Mouse (Mus musculus): ENCODE results near the gene Bag3. TPM values are rescaled to one million over a fixed set of nuclear protein-coding genes. Genes with fewer than 3 reads are reported as not detected.

Bag3 gene
- total and polyA plus RNA-seq, 3 experiments, result 148 to 296 (median 259) TPM

DNA sequence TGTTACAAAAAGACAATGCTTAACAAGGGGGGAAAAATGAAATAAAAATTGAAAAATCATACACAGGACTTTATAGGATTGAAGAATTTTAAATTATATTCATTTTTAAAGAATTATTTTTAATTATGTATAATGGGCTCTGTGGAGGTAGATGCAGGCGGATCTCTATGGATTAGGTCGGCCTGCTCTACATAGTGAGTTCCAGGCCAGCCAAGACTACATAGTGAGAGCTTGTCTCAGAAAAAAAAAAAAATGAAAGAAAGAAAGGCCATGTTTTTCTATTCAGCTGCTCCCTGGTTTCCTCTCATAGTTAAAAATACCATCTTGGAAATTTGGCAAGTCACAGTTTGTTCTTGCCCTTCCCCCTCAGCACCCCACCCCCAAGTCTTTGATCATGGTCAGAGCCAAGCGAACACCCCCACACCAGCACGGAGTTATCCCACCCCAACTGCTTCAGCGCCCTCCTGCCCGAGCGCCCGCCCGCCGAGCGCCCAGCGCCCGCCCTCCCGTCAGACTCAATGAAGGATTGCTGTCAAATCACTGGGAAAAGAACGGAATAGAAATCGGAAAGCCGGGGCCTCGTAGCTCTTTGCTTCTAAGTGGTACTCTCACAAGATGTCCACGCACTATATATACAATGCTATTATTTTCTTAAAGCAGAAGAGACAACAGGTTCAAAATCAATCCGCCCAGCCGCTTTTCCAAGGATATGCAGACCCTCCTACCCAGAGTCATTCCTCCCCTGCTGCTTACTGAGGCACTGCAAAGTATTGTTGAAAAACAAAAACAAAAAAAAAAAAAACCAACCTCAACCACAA lies 68.9 kb downstream of the Bag3 start:
- Histone ChIP-seq H3K4me1 (ENCODE audit: control insufficient read depth, insufficient read depth, low read length) (peaks cover 7% of the 10 kb centered on the region; the same call in 1 of the 2 replicates), H3K9ac (ENCODE audit: low read depth, low read length) (peak overlapping the region; percentile 15; the same call in 1 of the 2 replicates), H3K27me3 (ENCODE audit: control insufficient read depth, insufficient read depth, low read length) (no peaks in the 10 kb centered on the region), H3K79me2 (replicated peaks; ENCODE audit: control insufficient read depth, insufficient read depth, low read length) (no peaks in the 10 kb centered on the region), H3K4me3 (peak overlapping the region; percentile 6; the same call in 1 of the 2 replicates), H3K36me3 (ENCODE audit: control insufficient read depth, insufficient read depth, low read length) (peaks cover 2% of the 10 kb centered on the region; the same call in 1 of the 2 replicates), H3K27ac (peak overlapping the region; percentile 67)
- WGBS, result 27% methylated on average over 21 of the region's 21 CpGs
- peak; percentile 59 to 61 for DNase-seq
- TF ChIP-seq CTCF (IDR thresholded peaks at IDR 0.05), result no peak
- TF ChIP-seq EP300 (IDR thresholded peaks at IDR 0.05; ENCODE audit: insufficient read depth, low read depth, low read length), result 0 out of 2 replicates have a peak, but pooled peaks have one; percentile 22
- intact Hi-C loops (cut with DNase I), result no loop called here

DNA sequence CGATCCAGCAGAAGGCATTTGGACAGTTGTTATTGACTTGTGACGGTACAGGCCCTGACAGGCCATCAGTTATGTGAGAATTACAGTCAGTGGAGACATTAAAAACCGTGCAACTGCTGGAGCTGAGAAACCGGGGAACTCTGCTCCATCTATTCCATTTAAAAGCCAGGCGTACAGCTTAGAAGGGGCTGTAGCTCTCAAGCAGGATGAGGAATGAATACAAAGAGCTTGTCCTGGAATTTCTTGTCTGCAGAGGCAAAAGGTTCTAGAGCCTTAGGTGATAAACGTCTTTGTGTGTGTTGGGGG lies 69.5 kb downstream of the Bag3 start:
- Histone ChIP-seq H3K27ac (peak overlapping the region; percentile 67), H3K4me3 (no peak overlapping the region; the same call in 1 of the 2 replicates), H3K36me3 (ENCODE audit: control insufficient read depth, insufficient read depth, low read length) (peaks cover 2% of the 10 kb centered on the region; the same call in 1 of the 2 replicates), H3K9ac (ENCODE audit: low read depth, low read length) (no peak overlapping the region), H3K27me3 (ENCODE audit: control insufficient read depth, insufficient read depth, low read length) (no peaks in the 10 kb centered on the region), H3K4me1 (ENCODE audit: control insufficient read depth, insufficient read depth, low read length) (peaks cover 7% of the 10 kb centered on the region; the same call in 1 of the 2 replicates), H3K79me2 (replicated peaks; ENCODE audit: control insufficient read depth, insufficient read depth, low read length) (no peaks in the 10 kb centered on the region)
- TF ChIP-seq POLR2A (IDR thresholded peaks at IDR 0.05; ENCODE audit: insufficient read depth, low read depth, low read length), result no peak
- TF ChIP-seq EP300 (IDR thresholded peaks at IDR 0.05; ENCODE audit: insufficient read depth, low read depth, low read length), result no peak
- no peak for TF ChIP-seq CTCF (IDR thresholded peaks at IDR 0.05)
- intact Hi-C loops (cut with DNase I), result no loop called here
- WGBS, result 51% methylated on average over 6 of the region's 6 CpGs
- no peak for DNase-seq

DNA sequence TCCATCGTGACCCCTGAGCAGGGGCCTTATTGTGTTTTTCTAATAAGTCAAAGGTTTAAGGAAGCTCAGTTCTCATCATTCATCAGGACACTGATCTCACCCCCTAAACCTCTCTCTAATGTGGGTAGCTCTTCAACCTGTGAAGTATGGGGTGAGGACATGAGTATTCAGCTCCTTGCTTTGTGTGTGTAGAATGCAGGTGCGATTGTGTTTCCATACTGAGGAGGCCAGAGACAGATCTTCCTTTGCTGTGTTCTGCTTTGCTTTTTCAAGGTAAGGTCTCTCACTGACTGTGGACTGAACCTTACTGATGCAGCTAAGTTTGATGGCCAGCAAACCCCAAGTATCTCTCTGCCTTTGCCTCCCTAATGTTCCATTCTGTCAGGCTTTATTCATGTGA lies 72.9 kb downstream of the Bag3 start:
- DNase-seq, result no peak
- TF ChIP-seq EP300 (IDR thresholded peaks at IDR 0.05; ENCODE audit: insufficient read depth, low read depth, low read length) (no peak), POLR2A (IDR thresholded peaks at IDR 0.05; ENCODE audit: insufficient read depth, low read depth, low read length) (no peak), CTCF (IDR thresholded peaks at IDR 0.05) (no peak)
- H3K36me3 ChIP-seq (ENCODE audit: control insufficient read depth, insufficient read depth, low read length), result peaks cover 2% of the 10 kb centered on the region; the same call in 1 of the 2 replicates
- no peak overlapping the region for H3K9ac ChIP-seq (ENCODE audit: low read depth, low read length)
- H3K79me2 ChIP-seq (replicated peaks; ENCODE audit: control insufficient read depth, insufficient read depth, low read length), result no peaks in the 10 kb centered on the region
- peaks cover 6% of the 10 kb centered on the region; the same call in 1 of the 2 replicates for H3K4me1 ChIP-seq (ENCODE audit: control insufficient read depth, insufficient read depth, low read length)
- intact Hi-C loops (cut with DNase I), result no loop called here
- H3K27ac ChIP-seq, result no peak overlapping the region
- no peaks in the 10 kb centered on the region for H3K27me3 ChIP-seq (ENCODE audit: control insufficient read depth, insufficient read depth, low read length)
- WGBS, result 96% methylated on average over 2 of the region's 2 CpGs
- no peak overlapping the region for H3K4me3 ChIP-seq

Small RNAs within 50 kb of the gene (microRNA-seq; reads per million reads assigned to microRNA genes)
- gene Gm24365, result 0 reads per million in 2 experiments

Other genes starting within 250 kb of the Bag3 start
- 1 to 10 TPM; 6.2 to 6.5 TPM for gene BC017158, start 225.4 kb upstream of the Bag3 start, total RNA-seq (2021)
- 12.1 and 12.7 TPM in 2 replicates for gene BC017158, start 225.4 kb upstream of the Bag3 start, polyA plus RNA-seq (2012; rRNA removed)
- gene Rgs10, start 104.9 kb upstream of the Bag3 start, total RNA-seq (2021), result 10 to 100 TPM in 1 of 2 experiments, 1 to 10 TPM in 1; 9.8 to 14.3 TPM
- gene Rgs10, start 104.9 kb upstream of the Bag3 start, polyA plus RNA-seq (2012; rRNA removed), result 4.8 and 5.0 TPM in 2 replicates
- 10 to 100 TPM; 42.8 to 43.4 TPM for gene Tial1, start 61.9 kb upstream of the Bag3 start, total RNA-seq (2021)
- gene Tial1, start 61.9 kb upstream of the Bag3 start, polyA plus RNA-seq (2012; rRNA removed), result 18.4 and 32.9 TPM in 2 replicates
- 1 to 10 TPM; 4.1 to 4.5 TPM for gene Inpp5f, start 87.7 kb downstream of the Bag3 start, total RNA-seq (2021)
- gene Inpp5f, start 87.7 kb downstream of the Bag3 start, polyA plus RNA-seq (2012; rRNA removed), result 1.5 and 4.0 TPM in 2 replicates
- 10 to 100 TPM; 23.7 to 25.2 TPM for gene Mcmbp, start 216.9 kb downstream of the Bag3 start, total RNA-seq (2021)
- 14.0 and 25.0 TPM in 2 replicates for gene Mcmbp, start 216.9 kb downstream of the Bag3 start, polyA plus RNA-seq (2012; rRNA removed)
- gene Sec23ip, start 221.3 kb downstream of the Bag3 start, total RNA-seq (2021), result 10 to 100 TPM; 25.1 to 26.8 TPM
- 26.5 and 33.0 TPM in 2 replicates for gene Sec23ip, start 221.3 kb downstream of the Bag3 start, polyA plus RNA-seq (2012; rRNA removed)